Mouse (Mus musculus) liver, embryonic 11.5 days (tissue): ENCODE measurements around the gene Grin1. TPM values are rescaled to one million over a fixed set of nuclear protein-coding genes. Genes with fewer than 3 reads are reported as not detected.
"Not testable (repeated sequence)": the region's sequence is repeated elsewhere in the genome, so short reads cannot be mapped to it uniquely, and the experiment has no call there.

Source experiments
- ATAC-seq: fragments of 200-750 bp; cut with Nextera tagmentation; replicated peaks from 2 replicates; pipeline ENCODE4 v1.8.0; 2017; ENCODE audit warnings: moderate number of reproducible peaks, mild to moderate bottlenecking, moderate TSS enrichment, moderate library complexity; ENCODE audit not compliant: low FRiP score
- DNase-seq: peaks from one replicate; pipeline ENCODE4 v3.0.0-alpha.2; 2017; ENCODE audit warnings: low spot score
- H3K27ac ChIP-seq: fragments of 300-500 bp; sonication (generic); 2 replicates; pipeline ENCODE4 v1.5.1; 2014; ENCODE audit warnings: mild to moderate bottlenecking, low read depth, low read length, control low read depth
- H3K27me3 ChIP-seq: fragments of 300-500 bp; sonication (generic); replicated peaks from 2 replicates; pipeline ENCODE4 v1.6.1; 2014; ENCODE audit warnings: low read length, mixed read lengths; ENCODE audit not compliant: control insufficient read depth, insufficient read depth
- H3K36me3 ChIP-seq: fragments of 300-500 bp; sonication (generic); 2 replicates; pipeline ENCODE4 v1.6.1; 2014; ENCODE audit warnings: mild to moderate bottlenecking, low read length, moderate library complexity, mixed read lengths; ENCODE audit not compliant: control insufficient read depth, insufficient read depth
- H3K4me1 ChIP-seq: fragments of 300-500 bp; sonication (generic); replicated peaks from 2 replicates; pipeline ENCODE4 v1.6.1; 2014; ENCODE audit warnings: low read length, mixed read lengths; ENCODE audit not compliant: control insufficient read depth, insufficient read depth
- H3K4me2 ChIP-seq: fragments of 300-500 bp; sonication (generic); 2 replicates; pipeline ENCODE4 v1.6.1; 2014; ENCODE audit warnings: mild to moderate bottlenecking, control low read depth, moderate library complexity
- H3K4me3 ChIP-seq: fragments of 300-500 bp; sonication (generic); 2 replicates; pipeline ENCODE4 v1.5.1; 2014; ENCODE audit warnings: low read depth, low read length, control low read depth
- H3K9ac ChIP-seq: fragments of 300-500 bp; sonication (generic); 2 replicates; pipeline ENCODE4 v1.6.1; 2014; ENCODE audit warnings: low read depth, low read length, control low read depth
- H3K9me3 ChIP-seq: fragments of 300-500 bp; sonication (generic); 2 replicates; pipeline ENCODE4 v1.6.1; 2016; ENCODE audit warnings: low read length, inconsistent platforms, mixed read lengths; ENCODE audit not compliant: control insufficient read depth
- WGBS: fragments of 180-500 bp; shearing (Covaris S2); extraction: QIAGEN DNeasy Blood & Tissue Kit; methylation state at CpG from one replicate; pipeline ENCODE4 v1.1.7; 2014; 5-methylcytosine and 5-hydroxymethylcytosine counted together
- polyA plus RNA-seq: library from polyadenylated mRNA; unstranded; fragments of >200 nt; fragmentation: Nextera tagmentation; extraction: Ambion mirVana; gene quantifications from 2 replicates; pipeline ENCODE4 v1.2.1, GENCODE M21; 2014

Gene Grin1
- polyA plus RNA-seq, 1 experiment from 2014 or later = 1.6 TPM

DNA sequence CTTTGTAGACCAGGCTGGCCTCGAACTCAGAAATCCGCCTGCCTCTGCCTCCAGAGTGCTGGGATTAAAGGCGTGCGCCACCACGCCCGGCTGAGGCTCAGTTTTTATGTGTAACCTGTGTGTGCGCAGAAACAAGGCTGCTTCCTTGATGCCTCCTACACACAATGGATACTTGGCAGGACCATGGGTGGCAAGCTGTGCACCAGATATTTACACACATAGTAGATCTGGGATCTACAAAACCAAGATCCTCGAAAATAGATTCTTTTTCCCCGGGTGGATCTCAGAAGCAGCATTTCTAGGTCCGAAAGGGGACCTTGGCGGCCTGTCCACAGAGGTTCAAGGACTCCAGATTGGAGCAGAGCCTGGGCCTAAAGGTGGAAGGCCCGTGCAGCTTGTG is 57.1 kb downstream of the Grin1 start:
- Histone ChIP-seq H3K27me3 (peaks cover 3% of the 10 kb centered on the region; the same call in 1 of the 2 replicates), H3K4me3 (peak overlapping the region; percentile 75), H3K4me1 (peaks cover 24% of the 10 kb centered on the region), H3K9ac (peak overlapping the region; percentile 71), H3K27ac (peak overlapping the region; percentile 71), H3K36me3 (no peaks in the 10 kb centered on the region), H3K4me2 (peak overlapping the region; percentile 69), H3K9me3 (no peaks in the 10 kb centered on the region)
- ATAC-seq = peak; percentile 17; the same call in 1 of the 2 replicates
- WGBS = 47% methylated on average over 12 of the region's 12 CpGs
- DNase-seq = no peak

DNA sequence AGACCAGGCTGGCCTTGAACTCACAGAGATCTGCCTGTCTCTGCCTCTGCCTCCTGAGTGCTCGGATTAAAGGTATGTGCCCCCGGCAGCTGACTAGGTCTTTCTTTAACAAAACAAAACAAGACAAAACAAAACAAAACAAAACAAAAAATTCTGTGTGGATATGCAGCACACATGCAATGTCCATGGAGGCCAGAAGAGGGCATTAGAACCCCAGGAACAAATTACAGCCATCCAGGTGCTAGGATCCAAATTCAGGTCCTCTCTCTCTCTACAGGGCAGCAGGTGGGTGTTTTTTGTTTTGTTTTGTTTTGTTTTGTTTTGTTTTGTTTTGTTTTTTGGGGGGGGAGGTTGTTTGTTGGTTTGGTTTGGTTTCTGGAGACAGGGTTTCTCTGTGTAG is 60.1 kb downstream of the Grin1 start:
- WGBS = 55% methylated on average over 2 of the region's 2 CpGs
- Histone ChIP-seq H3K27me3 (no peaks in the 10 kb centered on the region), H3K9me3 (no peaks in the 10 kb centered on the region), H3K4me1 (peaks cover 18% of the 10 kb centered on the region; the same call in 1 of the 2 replicates), H3K4me2 (peak overlapping the region; percentile 16; the same call in 1 of the 2 replicates), H3K9ac (no peak overlapping the region), H3K36me3 (no peaks in the 10 kb centered on the region), H3K4me3 (no peak overlapping the region), H3K27ac (no peak overlapping the region)
- DNase-seq = no peak
- no peak for ATAC-seq

DNA sequence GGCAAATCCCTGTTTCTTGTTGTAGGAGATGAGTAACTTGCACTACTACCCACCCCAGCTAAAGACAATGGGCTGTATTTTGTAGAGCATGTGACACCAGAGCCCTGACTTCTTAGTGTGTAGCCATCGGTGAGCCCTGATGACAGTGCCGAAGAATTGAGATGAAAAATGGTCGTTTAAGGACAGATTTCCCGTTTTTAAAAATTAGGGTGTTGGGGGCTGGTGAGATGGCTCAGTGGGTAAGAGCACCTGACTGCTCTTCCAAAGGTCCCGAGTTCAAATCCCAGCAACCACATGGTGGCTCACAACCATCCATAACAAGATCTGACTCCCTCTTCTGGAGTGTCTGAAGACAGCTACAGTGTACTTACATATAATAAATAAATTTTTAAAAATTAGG is 61.7 kb downstream of the Grin1 start:
- H3K27me3 ChIP-seq, H3K36me3 ChIP-seq, H3K9me3 ChIP-seq, H3K9ac ChIP-seq, H3K27ac ChIP-seq, H3K4me3 ChIP-seq, DNase-seq, ATAC-seq, H3K4me2 ChIP-seq: not testable (repeated sequence)
- peaks cover 12% of the 10 kb centered on the region; the same call in 1 of the 2 replicates for H3K4me1 ChIP-seq
- 81% methylated on average over 5 of the region's 5 CpGs for WGBS

DNA sequence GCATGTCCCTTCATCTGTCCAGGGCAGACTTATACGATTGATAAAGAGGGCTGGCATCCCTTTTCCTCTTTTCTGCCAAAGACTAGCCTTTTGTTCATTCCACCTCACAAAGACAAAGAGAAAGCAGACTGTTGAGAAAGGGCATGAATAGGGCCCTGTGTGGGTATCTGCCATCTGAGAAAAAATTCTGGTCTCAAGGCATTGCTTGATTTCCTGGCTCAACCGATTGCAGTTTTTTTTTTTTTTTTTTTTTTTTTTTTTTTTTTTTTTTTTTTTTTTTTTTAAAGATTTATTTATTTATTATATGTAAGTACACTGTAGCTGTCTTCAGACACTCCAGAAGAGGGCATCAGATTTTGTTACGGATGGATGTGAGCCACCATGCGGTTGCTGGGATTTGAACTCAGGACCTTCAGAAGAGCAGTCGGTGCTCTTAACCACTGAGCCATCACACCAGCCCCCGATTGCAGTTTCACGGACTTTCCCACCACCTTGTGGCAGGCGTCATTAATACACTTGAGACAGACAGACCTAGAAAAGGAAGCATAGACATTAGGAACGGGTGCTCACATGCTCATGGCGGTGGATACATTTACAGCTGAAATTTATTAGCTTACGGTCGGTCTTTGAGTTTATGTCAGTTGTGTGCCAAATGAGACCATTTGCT is 62.4 kb downstream of the Grin1 start:
- H3K27ac ChIP-seq, H3K9me3 ChIP-seq, DNase-seq, H3K27me3 ChIP-seq, ATAC-seq, H3K36me3 ChIP-seq: not testable (repeated sequence)
- 45% methylated on average over 11 of the region's 12 CpGs for WGBS
- H3K4me2 ChIP-seq = peak overlapping the region; percentile 98
- H3K4me1 ChIP-seq = peaks cover 12% of the 10 kb centered on the region; the same call in 1 of the 2 replicates
- H3K9ac ChIP-seq = peak overlapping the region; percentile 87
- H3K4me3 ChIP-seq = peak overlapping the region; percentile 92

DNA sequence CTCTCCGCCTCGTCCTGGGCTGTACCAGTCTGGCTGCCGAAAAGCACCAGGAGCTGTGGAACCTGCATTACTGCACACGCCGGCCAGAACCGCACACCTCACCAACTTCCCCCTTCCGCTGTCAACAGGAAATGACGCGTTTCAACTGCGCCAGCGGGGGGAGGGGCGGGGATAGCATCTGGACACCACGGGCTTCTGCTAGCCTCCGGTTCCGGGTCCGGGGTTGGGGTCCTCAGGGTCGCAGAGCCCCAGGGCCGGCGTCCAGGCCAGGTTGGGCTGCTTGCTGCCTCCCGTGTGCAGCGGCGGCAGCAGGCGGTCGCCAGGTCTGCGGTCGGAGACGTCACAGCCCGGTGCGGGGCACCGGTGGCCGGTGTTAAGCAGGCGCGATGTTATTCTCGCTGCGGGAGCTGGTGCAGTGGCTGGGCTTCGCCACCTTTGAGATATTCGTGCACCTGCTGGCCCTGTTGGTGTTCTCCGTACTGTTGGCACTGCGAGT is 63.7 kb downstream of the Grin1 start, which contains the start of gene Tmem203:
Gene Tmem203 (plus strand): TSS at position 156 of the 496 bp plus-strand sequence.
- Histone ChIP-seq H3K27ac (peak within 1 kb of the TSS; percentile 76), H3K4me3 (peak within 1 kb of the TSS; percentile 92), H3K9me3 (no peaks in the 10 kb centered on the region), H3K4me1 (peaks cover 12% of the 10 kb centered on the region; the same call in 1 of the 2 replicates), H3K36me3 (peaks cover 17% of the 10 kb centered on the region), H3K27me3 (no peaks in the 10 kb centered on the region), H3K4me2 (peak within 1 kb of the TSS; percentile 98), H3K9ac (peak within 1 kb of the TSS; percentile 87)
- under 1% methylated on average over 39 of the region's 39 CpGs for WGBS
- ATAC-seq = peak; percentile 83
- DNase-seq = peak; percentile 98

DNA sequence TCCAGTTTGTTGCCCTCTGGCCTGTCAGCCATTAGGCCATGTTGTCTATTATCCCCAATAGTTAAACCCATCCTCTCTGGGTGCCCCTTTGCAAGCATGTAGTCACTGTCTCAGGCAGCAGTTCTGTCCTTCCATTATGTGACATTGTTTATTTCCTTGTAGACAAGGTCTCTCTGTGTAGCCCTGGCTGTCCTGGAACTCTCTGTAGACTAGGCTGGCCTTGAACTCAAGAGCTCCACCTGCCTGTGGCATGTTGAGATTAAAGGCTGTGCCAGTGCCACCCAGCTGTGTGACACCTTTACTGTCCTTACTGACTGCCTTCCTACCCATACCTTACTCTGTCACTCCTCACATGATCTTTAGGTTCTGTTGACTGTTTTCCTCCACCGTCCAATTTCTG is 66.7 kb downstream of the Grin1 start:
- H3K27me3 ChIP-seq = no peaks in the 10 kb centered on the region
- H3K4me2 ChIP-seq = no peak overlapping the region
- ATAC-seq = no peak
- no peak overlapping the region for H3K27ac ChIP-seq
- H3K4me3 ChIP-seq = no peak overlapping the region
- no peaks in the 10 kb centered on the region for H3K9me3 ChIP-seq
- peaks cover 12% of the 10 kb centered on the region; the same call in 1 of the 2 replicates for H3K4me1 ChIP-seq
- WGBS = 88% methylated on average over 1 of the region's 1 CpGs
- H3K36me3 ChIP-seq = peaks cover 33% of the 10 kb centered on the region
- no peak overlapping the region for H3K9ac ChIP-seq
- DNase-seq = no peak

DNA sequence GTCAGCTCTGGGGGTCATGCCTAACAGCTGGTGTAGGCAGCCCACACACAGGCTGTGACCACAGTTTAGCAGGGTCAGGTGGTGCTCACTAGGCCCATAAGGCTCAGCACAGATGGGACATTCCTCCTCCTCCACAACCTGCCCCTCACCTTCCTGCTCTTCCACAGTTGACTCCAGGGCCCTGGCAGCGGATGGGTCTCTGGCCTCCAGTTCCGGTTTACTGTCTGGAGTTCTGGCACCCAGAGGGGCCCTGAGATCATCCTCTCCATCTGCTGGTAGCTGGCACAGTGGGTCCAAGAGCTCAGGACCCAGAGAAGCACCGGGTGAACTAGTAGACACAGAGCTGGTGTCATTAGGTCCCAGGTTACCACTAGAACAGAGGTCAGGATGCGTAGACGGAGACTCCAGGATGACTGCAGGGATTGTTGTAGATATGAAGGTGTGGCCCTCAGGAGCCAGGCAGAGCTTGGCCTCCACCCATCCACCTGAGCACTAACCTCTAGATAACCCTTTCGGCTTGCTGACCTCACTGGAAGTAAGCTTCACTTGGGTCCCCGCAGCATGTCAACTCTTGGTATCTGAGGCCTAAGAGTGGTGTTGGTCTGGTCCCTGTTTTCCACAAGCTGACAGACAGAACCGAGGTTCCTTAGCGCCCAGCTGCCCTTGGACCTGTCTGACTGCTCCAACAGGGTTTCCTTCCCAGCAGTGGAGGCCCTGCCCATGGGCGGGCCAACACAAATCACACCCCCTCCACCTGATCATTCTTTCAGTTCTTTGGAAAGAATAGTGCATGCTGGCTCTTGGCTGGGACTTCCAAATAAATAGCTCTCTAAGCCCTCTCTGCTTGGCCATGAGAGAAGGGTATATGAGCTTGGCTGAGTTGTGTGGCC is 72.6 kb downstream of the Grin1 start, which contains the start of gene AL732309.1:
Gene AL732309.1 (minus strand): TSS at position 681 of the 890 bp plus-strand sequence.
- H3K4me2 ChIP-seq = no peak within 1 kb of the TSS
- H3K4me3 ChIP-seq = no peak within 1 kb of the TSS
- H3K36me3 ChIP-seq = peaks cover 27% of the 10 kb centered on the region
- DNase-seq (no peak), ATAC-seq (no peak)
- H3K9me3 ChIP-seq = no peaks in the 10 kb centered on the region
- 88% methylated on average over 10 of the region's 10 CpGs for WGBS
- no peak within 1 kb of the TSS for H3K9ac ChIP-seq
- H3K27ac ChIP-seq = no peak within 1 kb of the TSS
- H3K4me1 ChIP-seq = peaks cover 10% of the 10 kb centered on the region
- H3K27me3 ChIP-seq = peaks cover 21% of the 10 kb centered on the region

DNA sequence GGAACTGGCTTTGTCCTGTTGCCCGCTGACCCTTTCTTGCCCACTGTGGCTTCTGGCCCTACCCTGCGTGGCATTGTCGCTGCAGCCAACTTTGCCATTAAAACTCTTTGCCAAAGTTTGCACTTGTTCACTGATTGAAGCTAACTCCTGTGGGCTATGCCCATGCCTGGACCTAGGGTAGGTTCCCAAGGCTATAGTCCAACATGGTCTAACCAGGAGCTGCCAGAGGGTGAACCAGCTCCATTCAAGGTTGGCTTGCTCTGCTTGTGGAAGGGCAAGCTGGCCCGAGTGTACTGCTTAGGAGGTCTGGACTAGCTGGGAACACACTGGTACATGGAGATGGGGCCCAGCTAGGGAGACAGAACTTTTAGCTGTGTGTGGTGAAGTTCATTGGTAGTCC is 74.8 kb downstream of the Grin1 start:
- no peak for ATAC-seq
- no peak overlapping the region for H3K9ac ChIP-seq
- no peaks in the 10 kb centered on the region for H3K9me3 ChIP-seq
- H3K27me3 ChIP-seq = peaks cover 23% of the 10 kb centered on the region
- H3K4me1 ChIP-seq = peaks cover 18% of the 10 kb centered on the region
- H3K4me2 ChIP-seq = no peak overlapping the region
- no peak for DNase-seq
- WGBS = 81% methylated on average over 4 of the region's 4 CpGs
- H3K27ac ChIP-seq = no peak overlapping the region
- no peak overlapping the region for H3K4me3 ChIP-seq
- H3K36me3 ChIP-seq = peaks cover 15% of the 10 kb centered on the region
